Mouse (Mus musculus) c-Kit-positive CD71-positive TER-119-negative erythroid progenitor cells, embryonic 14.5 days (primary cell): ENCODE measurements around the gene Gm20388.

Source experiments
- DNase-seq: peaks from one replicate; pipeline ENCODE4 v3.0.0-alpha.2; 2013; ENCODE audit warnings: low read depth

The Gm20388 gene

DNA sequence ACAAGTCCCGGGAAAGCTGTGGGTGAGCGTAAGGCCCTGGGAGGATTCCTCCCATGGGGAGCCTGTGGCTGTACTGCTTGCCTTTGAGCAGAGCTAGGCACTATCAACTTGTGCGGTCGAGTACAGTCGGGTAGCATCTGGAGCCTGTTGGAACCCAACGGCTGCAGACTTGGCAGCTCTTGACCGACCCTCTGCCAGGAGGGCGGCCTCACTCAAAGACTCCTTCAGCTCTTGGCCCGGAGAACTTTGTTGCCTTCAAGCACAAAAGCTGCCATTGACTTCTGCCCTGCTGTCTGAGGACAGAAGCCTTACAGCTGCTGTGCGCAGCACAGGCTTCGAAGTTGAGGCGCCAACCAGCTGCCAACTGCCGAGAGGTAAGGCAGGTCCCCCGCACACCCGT, 1618.1 kb downstream of the Gm20388 start:
- DNase-seq, result no peak

DNA sequence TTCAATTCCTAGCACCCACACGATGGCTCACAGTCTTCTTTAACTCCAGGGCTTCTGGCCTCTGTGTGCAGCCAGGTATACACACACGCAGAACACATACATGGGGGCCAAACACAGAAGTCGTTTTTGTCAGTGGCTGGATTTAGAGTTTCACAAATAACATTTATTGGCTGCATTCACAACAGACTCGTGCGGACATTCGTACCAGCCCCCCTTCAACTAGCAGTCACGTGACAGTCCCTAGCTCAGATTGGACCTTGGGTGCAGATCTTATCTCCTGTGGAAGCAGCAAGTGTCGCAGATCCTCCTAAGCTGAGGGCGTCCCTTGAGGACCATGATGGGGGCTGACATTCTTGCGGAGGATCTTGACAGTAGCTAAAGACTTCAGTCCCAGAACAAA, 1620.0 kb downstream of the Gm20388 start:
- no peak for DNase-seq

GRCm38 (mm10) chr8:121532381-121532780, 1621.7 kb downstream of the Gm20388 start:
- DNase-seq, result no peak

DNA sequence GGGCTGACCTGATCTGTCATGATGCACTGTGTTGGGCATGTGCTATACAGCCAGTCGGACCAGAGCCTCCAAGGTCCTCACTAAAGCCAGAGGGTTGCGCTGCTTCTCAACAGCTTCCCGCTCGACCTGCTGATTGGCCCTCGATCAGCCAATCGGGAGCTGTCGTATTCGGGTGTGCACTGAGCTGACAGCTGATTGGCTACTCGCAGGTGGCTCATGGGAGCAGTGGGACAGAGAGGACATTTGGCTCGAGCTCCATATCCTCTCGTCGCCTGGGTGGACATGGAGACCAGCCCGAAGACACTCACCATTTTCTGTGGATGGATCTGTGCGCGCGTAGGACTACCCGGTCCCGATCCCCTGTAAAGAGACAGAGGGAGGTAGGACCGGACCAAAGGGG, 1631.2 kb downstream of the Gm20388 start:
- DNase-seq, result no peak

GRCm38 (mm10) chr8:121542901-121543300, 1632.3 kb downstream of the Gm20388 start:
- no peak for DNase-seq

DNA sequence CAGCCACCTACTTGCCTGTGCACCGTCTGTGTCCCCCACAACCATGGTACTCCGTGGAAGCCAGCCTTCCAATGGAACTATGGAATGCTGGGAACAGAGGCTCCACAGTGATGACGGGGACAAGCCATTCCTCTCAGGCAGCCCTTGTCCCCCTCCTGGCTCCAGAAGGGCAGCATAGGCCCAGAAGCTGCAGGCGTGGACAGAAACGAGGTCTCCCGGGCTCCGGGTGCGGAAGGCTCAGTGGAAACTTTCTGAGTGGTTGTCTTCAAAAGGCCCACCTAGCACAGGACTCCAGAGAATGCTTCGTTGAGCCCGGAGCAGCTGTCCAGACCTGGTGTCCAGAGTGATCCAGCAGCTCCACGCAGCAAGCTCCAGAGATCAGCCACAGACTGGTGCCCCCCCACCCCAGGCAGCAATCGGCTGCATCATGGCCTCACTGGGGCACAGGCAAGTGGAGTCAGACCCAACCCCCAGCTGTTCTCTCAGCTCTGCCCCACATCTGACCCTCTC, 1633.7 kb downstream of the Gm20388 start, which contains the start of gene 1700018B08Rik:
Gene 1700018B08Rik (minus strand): TSS at position 45 of the 510 bp plus-strand sequence.
- no peak for DNase-seq

DNA sequence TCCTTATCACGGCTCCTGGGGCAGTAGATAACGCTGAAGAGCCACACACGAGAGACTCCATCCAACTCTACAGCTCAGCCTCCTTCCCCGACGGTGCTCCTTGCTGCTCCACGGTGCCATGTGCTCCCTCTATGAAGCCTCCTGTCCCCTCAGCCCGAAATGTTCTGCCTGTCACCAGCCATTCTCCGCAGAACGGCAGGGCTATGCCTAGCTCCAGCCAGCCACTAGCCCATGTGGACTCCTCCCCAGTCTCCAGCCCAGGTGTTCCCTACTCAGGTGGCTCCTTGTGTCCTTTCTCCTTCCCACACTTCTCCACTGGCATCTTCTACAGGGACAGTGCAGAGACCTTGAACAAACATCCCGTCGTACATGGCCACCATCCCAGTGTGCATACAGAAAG, 1634.3 kb downstream of the Gm20388 start:
- no peak for DNase-seq

- DNase-seq, result peak; percentile 68
Measured at GRCm38 (mm10) chr8:121547132-121547531, 1636.5 kb downstream of the Gm20388 start.

- DNase-seq, result no peak
Measured at GRCm38 (mm10) chr8:121550056-121550455, 1639.4 kb downstream of the Gm20388 start.

GRCm38 (mm10) chr8:121551065-121551985, 1640.7 kb downstream of the Gm20388 start:
- no peak for DNase-seq

DNA sequence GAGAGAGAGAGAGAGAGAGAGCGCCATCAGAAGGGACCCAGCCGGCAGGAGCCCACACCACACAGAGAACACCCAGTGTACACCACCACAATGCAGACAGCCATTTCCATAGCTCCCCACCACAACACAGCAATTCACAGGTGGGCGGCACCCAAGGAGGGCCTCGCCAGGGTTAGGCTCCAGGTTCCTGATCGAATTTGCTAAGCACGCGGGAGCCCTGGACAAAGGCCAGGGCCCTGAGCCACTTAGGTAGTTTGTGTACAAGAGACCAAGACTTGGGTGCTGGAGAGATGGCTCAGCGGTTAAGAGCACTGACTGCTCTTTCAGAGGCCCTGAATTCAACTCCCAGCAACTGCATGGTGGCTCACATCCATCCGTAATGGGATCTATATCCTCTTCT, 1641.9 kb downstream of the Gm20388 start:
- DNase-seq, result no peak

DNA sequence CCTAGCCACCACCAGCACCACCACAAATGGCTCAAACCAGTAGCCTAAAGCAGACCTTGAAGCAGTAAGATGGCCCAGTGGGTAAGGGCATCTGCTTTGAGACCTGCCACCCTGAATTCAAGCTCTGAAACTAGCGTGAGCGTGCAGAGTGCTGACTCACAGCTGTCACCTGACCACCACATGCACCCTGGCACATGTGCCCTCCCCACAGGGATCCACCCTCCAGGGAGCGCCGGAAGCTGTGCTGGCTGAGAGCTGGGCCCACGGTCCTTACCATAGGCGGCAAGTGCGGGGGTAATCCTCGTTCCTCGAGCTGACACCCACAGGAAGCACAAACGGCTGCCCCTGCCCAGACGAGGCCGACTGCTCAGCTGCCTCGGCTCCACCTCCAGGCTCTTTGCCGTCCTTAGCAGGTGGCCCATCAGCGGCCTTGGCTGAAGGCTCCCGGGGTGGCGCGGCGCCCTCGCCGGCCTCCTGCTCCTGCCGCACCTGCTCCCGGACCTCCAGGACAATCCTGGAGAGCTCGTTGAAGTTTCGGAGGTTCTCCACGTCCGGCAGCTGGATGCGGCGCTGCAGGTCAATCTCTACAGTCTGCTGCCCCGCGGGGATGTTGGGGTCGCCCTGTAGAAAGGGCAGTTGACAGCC, 1643.3 kb downstream of the Gm20388 start:
- no peak for DNase-seq

GRCm38 (mm10) chr8:121557746-121558145, 1647.1 kb downstream of the Gm20388 start:
- no peak for DNase-seq

DNA sequence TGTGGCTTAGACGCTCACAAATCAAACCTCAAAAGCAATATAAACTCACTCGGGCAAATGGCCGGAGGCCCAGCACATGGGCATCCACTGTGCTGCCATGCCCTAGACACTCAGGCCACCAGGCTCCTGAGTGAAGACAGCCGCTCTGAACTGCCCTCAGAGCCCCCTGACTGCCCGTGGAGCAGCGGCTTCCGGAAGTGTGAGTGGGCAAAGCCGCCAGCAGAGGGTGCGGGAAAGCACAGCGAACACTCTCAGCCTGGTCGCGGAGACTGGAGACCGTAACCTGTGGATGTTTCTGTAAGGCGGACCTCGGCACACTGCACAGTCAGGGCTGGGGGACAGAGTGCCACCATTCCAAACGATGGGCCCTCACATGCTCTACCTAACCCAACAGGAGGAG, 1647.9 kb downstream of the Gm20388 start:
- DNase-seq, result no peak

DNA sequence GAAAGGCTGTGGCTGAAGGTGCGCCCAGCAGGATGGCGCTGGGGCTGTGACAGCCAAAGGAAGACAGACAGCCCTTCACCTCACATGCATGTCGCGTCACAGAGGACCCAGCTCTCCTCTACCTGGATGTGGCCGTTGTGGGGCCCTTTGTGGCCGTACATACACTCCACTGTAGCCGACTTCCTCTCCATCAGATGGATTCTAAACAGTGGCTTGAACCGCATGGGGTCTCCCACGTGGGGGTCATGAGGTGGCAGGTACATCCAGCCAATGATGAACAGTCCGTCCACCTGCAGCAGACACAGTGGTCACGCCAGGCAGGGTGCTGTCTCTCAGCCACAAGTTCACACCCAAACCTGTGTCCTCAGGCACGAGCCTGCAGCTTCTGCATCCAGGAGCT, 1649.2 kb downstream of the Gm20388 start:
- DNase-seq, result no peak

DNA sequence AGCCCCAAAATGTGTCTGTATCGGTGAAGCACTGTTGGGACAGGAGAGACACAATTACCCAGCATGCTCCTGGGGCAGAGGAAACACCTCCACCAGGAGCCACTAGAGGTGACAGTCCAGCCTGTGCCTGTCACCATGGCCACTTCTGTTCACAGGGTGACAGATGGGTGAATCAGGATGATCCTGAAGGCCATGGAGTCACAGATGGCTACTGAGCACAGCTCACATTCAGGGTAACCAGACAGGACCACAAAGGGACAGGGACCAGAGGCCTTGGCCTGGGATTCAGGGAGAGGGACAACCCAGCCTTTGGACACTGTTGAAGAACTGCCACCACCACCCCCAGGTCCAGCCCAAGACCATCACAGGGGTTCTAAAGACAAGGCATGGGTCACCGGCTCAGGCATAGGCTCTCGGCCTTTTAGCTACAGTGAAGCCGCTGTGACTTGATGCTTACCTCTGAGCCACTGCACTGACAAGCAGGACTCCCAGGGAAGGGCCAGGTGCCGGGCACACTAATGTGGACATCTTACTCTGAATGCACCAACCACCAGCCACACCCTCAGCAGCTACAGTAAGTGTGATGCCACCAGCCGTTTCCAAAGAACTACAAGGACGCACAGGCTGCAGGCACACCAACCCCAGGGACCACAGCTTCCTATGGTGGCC, 1649.9 kb downstream of the Gm20388 start:
- no peak for DNase-seq

- DNase-seq, result no peak
Measured at GRCm38 (mm10) chr8:121561636-121562345, 1651.2 kb downstream of the Gm20388 start.

GRCm38 (mm10) chr8:121562941-121563351, 1652.3 kb downstream of the Gm20388 start:
- DNase-seq, result no peak

- DNase-seq, result no peak
Measured at GRCm38 (mm10) chr8:121563701-121564100, 1653.1 kb downstream of the Gm20388 start.

DNA sequence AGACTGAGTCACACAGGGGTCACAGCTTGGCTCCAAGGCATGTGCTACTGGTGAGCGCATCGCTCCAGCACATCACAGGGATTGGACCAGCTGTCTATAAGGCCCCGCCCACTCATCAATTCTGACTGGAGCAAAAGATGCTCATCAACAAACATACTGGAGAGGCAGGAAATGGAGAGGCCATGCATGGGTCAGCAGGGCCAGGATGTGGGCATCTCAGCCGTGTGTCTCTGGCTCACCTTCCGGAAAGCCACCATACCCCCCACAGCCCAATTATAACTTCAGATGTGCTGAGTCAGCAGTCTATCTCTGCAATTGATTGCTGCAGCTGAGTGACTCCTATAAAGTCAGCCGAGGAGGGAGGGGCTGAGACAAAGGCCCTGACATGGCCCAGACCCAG, 1657.7 kb downstream of the Gm20388 start:
- DNase-seq, result no peak

DNA sequence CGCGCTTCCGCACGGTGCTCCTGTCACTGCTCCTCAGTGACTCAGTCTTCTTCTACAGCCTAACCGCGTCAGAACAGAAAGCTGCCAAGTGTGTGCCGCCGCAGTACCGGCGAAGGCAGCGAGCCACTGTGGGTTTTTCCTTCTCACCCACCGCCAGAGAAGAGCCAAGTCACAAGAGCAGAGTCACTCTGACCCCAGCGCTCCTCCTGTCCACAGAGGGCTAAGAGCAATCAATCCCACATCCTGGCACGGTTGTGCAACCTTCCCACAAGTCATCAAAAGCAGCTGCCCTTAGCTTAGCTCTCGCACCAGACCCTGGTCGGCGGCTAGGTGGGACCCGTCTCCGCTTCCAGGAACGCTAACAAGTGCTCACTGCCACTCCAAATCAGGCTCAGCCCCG, 1659.7 kb downstream of the Gm20388 start:
- no peak for DNase-seq

DNA sequence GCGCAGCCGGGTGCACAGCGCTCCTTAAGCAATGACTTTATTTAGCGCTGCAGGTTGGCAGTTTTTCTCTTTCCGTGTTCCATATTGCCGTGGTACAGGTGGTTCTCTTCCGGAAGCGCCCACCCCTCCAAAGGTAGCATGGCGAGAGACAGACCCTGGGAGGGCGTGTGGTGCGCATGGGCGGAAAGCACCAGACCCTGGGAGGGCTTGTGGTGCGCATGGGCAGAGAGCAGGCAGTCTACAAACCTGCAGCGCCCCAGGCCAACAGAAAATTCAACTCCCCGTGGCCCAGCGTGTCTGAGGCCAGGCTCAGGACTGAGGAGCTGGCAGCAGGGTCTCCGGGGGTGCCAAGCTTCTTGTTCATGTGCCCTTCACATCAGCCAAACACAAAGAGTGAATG, 1660.2 kb downstream of the Gm20388 start:
- DNase-seq, result no peak
